Mouse (Mus musculus): ENCODE results near the gene Katnal1.

- TF ChIP-seq POLR2A (IDR thresholded peaks at IDR 0.05; ENCODE audit: borderline replicate concordance, control insufficient read depth, low read depth, low read length) (no peak), CTCF (IDR thresholded peaks at IDR 0.05; ENCODE audit: control insufficient read depth, insufficient read depth, low read length) (no peak)
Measured at GRCm38 (mm10) chr5:148831141-148831547, 98.0 kb downstream of the Katnal1 start.
